Mouse (Mus musculus): ENCODE results near the gene Cdk2.

DNA sequence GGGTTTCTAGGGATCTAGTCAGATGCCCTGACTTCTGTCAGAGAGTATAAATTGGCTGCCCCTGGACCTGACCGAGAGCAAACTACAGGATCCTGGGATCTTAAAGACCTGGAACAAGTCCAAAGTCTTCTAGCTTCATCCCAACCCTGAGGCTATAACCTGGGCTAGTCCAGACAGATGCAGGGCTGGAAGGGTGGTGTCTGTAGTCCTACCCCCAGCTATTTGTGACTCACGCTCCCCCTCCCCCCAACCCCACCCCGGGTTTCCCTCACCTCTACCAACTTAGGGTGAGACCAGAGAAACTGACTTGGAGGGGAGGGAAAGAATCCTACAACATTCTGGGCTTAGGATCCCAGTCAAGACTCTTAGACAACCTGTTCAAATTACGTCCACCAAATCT is 37.8 kb upstream of the Cdk2 start:
- TF ChIP-seq POLR2A (IDR thresholded peaks at IDR 0.05; ENCODE audit: extremely low read depth, insufficient read depth, low read length) (no peak), CTCF (IDR thresholded peaks at IDR 0.05; ENCODE audit: low read depth, low read length) (no peak)

Data from liver, adult 2 months (tissue).